Mouse (Mus musculus) C2C12 (cell line): Measurements from ENCODE around the gene Mettl9. TPM values are rescaled to one million over a fixed set of nuclear protein-coding genes. Genes with fewer than 3 reads are reported as not detected.

Experiments used
- H3K27me3 ChIP-seq: one replicate; pipeline ENCODE4 v1.6.1; 2011; ENCODE audit not compliant: control insufficient read depth, insufficient read depth, insufficient read length
- H3K36me3 ChIP-seq: one replicate; pipeline ENCODE4 v1.6.1; 2011; ENCODE audit not compliant: control insufficient read depth, insufficient read depth
- H3K4me3 ChIP-seq: one replicate; pipeline ENCODE4 v1.5.1; 2011; ENCODE audit warnings: mild to moderate bottlenecking, control low read depth; ENCODE audit not compliant: poor library complexity, insufficient read depth, severe bottlenecking
- H3K79me2 ChIP-seq: one replicate; pipeline ENCODE4 v1.6.1; 2011; ENCODE audit not compliant: control insufficient read depth, insufficient read depth
- H3K79me3 ChIP-seq: one replicate; pipeline ENCODE4 v1.6.1; 2011; ENCODE audit warnings: low read depth, control low read depth
- H3ac ChIP-seq: one replicate; pipeline ENCODE3; 2011; ENCODE audit warnings: low read depth; ENCODE audit not compliant: control insufficient read depth, insufficient read length
- CEBPB ChIP-seq: IDR thresholded peaks from one replicate; pipeline ENCODE4 v1.6.1; 2011; ENCODE audit warnings: low read depth, mild to moderate bottlenecking, control low read depth, moderate library complexity
- CTCF ChIP-seq: IDR thresholded peaks from one replicate; pipeline ENCODE4 v1.5.1; 2011; ENCODE audit not compliant: control insufficient read depth, insufficient read depth, insufficient read length
- FOSL1 ChIP-seq: IDR thresholded peaks from one replicate; pipeline ENCODE4 v1.8.0; 2011; ENCODE audit warnings: mild to moderate bottlenecking, low read length; ENCODE audit not compliant: poor library complexity, insufficient read depth, severe bottlenecking
- MAX ChIP-seq: IDR thresholded peaks from one replicate; pipeline ENCODE4 v1.6.1; 2011; ENCODE audit warnings: mild to moderate bottlenecking, control low read depth
- MYOD1 ChIP-seq: IDR thresholded peaks from one replicate; pipeline ENCODE4 v1.6.1; 2011; ENCODE audit warnings: low read depth; ENCODE audit not compliant: control insufficient read depth, insufficient read length
- MYOG ChIP-seq: IDR thresholded peaks from one replicate; pipeline ENCODE4 v1.6.1; 2011; ENCODE audit not compliant: control insufficient read depth, insufficient read length; ENCODE audit errors: extremely low read depth
- USF1 ChIP-seq: IDR thresholded peaks from one replicate; pipeline ENCODE4 v1.6.1; 2011; ENCODE audit warnings: low read depth, mild to moderate bottlenecking, control low read depth, moderate library complexity
- polyA plus RNA-seq: library from polyadenylated mRNA; unstranded; fragments of >200 nt; fragmentation: generic; extraction: Trizol; gene quantifications from one replicate; pipeline ENCODE4 v1.2.1, GENCODE M21; 2012; ENCODE audit warnings: missing spikeins

Gene Mettl9
- polyA plus RNA-seq, 1 experiment = 50.0 TPM

DNA sequence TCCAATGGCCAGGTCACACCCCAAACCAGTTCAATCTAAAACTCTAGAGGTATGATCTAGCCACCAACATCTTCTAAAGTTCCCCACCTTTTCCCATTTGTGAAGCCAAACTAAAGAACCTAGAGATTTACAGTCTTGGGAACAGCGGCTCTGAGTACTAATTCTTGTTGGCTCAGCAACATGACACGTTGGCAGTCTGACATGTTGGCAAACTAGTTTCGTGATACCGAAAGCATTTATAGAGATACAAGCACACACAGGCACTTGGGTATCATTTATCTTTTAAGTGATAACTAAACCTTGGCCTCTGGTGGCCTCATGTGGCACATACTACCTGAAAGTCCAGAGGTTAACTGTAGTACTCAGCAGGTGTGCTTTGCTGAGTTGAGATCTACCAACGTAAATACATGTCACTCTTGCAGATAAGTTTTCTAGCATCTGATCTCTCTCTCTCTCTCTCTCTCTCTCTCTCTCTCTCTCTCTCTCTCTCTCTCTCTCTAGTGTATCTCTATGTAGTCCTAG, 31.8 kb upstream of the Mettl9 start:
- H3K79me2 ChIP-seq = no peaks in the 10 kb centered on the region
- no peak overlapping the region for H3ac ChIP-seq
- H3K4me3 ChIP-seq = no peak overlapping the region
- H3K27me3 ChIP-seq = peaks cover 6% of the 10 kb centered on the region
- TF ChIP-seq MAX (no peak), MYOG (no peak), CEBPB (no peak), MYOD1 (no peak), USF1 (no peak), FOSL1 (no peak), CTCF (no peak)
- H3K79me3 ChIP-seq = no peaks in the 10 kb centered on the region
- H3K36me3 ChIP-seq = no peaks in the 10 kb centered on the region

- Histone ChIP-seq H3K79me3 (no peaks in the 10 kb centered on the region), H3K36me3 (no peaks in the 10 kb centered on the region), H3K4me3 (no peak overlapping the region), H3K79me2 (no peaks in the 10 kb centered on the region), H3K27me3 (peaks cover 6% of the 10 kb centered on the region), H3ac (no peak overlapping the region)
- TF ChIP-seq FOSL1 = no peak
- no peak for TF ChIP-seq CEBPB
- TF ChIP-seq USF1 = no peak
- no peak for TF ChIP-seq CTCF
- TF ChIP-seq MYOD1 = no peak
- no peak for TF ChIP-seq MYOG
- no peak for TF ChIP-seq MAX
Measured at GRCm38 (mm10) chr7:121003793-121004418, 30.3 kb upstream of the Mettl9 start.

DNA sequence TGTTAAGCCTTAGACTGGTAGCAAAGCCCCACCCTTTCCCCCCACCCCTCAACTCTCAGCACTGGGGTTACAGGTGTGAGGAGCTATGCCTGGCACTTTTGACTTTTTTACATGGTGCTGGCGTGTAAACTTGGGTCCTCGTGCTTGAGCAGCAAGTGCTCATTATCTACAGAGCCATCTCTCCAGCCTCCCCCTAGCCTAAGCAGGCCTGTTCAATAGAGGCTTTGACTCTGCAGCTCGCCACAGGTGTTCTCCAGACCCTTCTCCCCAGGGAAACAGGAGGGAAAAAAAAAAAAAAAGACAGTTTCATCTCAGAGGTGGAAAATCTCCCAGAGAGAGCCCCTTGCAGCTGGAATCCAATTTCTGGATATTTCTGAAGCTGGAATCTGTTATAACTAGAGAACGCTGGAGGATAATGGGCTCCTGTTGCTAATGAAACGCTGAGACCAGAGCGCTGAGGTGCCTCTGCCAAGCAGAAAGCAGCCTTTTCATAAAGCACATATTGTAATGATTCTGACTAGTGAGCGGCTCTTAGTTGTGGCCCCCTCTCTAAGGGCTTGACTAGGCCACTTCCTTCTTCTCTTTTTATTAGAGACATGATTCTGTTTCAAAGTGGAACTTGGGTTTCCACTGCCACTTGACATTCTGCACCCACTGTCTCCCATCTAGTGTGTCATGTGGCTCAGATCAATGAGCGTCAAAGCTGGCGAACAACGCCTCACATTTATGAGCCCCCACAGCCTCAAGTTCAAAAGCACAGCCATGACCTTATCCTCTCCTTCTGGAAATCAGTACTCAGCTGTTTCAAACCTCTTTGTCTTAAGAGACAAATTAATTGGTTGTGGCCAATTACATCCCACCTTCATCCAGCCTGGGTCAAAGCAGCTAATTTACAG, 22.2 kb upstream of the Mettl9 start:
- Histone ChIP-seq H3K36me3 (no peaks in the 10 kb centered on the region), H3ac (no peak overlapping the region), H3K79me2 (no peaks in the 10 kb centered on the region), H3K4me3 (no peak overlapping the region), H3K79me3 (no peaks in the 10 kb centered on the region), H3K27me3 (peaks cover 29% of the 10 kb centered on the region)
- TF ChIP-seq MYOG (no peak), FOSL1 (no peak), USF1 (no peak), CTCF (no peak), CEBPB (no peak), MAX (no peak), MYOD1 (no peak)

- Histone ChIP-seq H3K79me3 (no peaks in the 10 kb centered on the region), H3K79me2 (no peaks in the 10 kb centered on the region)
- no peak for TF ChIP-seq MYOD1
- no peak for TF ChIP-seq MYOG
- TF ChIP-seq CTCF = no peak
- TF ChIP-seq MAX = no peak
- TF ChIP-seq CEBPB = no peak
- TF ChIP-seq USF1 = no peak
- no peak for TF ChIP-seq FOSL1
Measured at GRCm38 (mm10) chr7:121014486-121014885, 19.8 kb upstream of the Mettl9 start.

GRCm38 (mm10) chr7:121018778-121019177, 15.5 kb upstream of the Mettl9 start:
- Histone ChIP-seq H3K36me3 (no peaks in the 10 kb centered on the region), H3K79me2 (no peaks in the 10 kb centered on the region), H3K27me3 (peaks cover 26% of the 10 kb centered on the region), H3K79me3 (no peaks in the 10 kb centered on the region), H3K4me3 (no peak overlapping the region), H3ac (no peak overlapping the region)
- no peak for TF ChIP-seq MYOG

More at GRCm38 (mm10) chr7:121014486-121014885, 19.8 kb upstream of the Mettl9 start:
- Histone ChIP-seq H3ac (no peak overlapping the region), H3K4me3 (no peak overlapping the region), H3K27me3 (peaks cover 29% of the 10 kb centered on the region), H3K36me3 (no peaks in the 10 kb centered on the region)

DNA sequence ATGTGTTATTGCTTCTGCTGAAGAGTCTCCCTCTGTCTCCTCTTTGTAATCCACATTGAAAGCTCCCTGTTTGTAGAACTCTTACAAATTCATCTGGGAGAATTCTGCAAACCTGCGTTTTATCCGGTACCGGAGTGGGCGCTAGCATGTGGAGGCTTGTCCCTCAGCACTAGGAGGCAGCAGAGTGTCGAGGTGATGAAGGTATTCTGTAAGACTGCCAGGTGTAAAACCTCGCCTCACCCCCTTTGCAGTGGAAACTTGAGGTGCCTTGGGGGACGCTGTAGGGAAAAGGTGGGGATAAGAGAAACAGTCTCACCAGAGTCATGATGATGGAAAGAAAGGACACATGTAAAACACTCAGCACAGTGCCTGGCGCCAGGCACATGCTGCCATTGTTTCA, 14.0 kb upstream of the Mettl9 start:
- no peak for TF ChIP-seq CTCF
- TF ChIP-seq USF1 = no peak
- no peak for TF ChIP-seq FOSL1
- TF ChIP-seq MAX = no peak
- TF ChIP-seq MYOG = no peak
- peaks cover 16% of the 10 kb centered on the region for H3K27me3 ChIP-seq
- no peaks in the 10 kb centered on the region for H3K79me2 ChIP-seq
- H3K79me3 ChIP-seq = no peaks in the 10 kb centered on the region
- H3K36me3 ChIP-seq = no peaks in the 10 kb centered on the region
- H3K4me3 ChIP-seq = no peak overlapping the region
- no peak overlapping the region for H3ac ChIP-seq
